ENCODE assay signal across 31 mouse cellular contexts in genomic region chr9:63636113-63636512, GRCm38 (mm10). TPM values are rescaled to one million over a fixed set of nuclear protein-coding genes. Genes with fewer than 3 reads are reported as not detected.
DNase-seq lines count a peak whose midpoint lies in the region; ATAC-seq and TF ChIP-seq lines count a peak whose summit lies in the region.
"Had no signal": no experiment of that assay in that cellular context is flagged by ENCODE, and none has a peak within 500 bp of the region (broad histone marks: within the 10 kb centered on the region; RNA-seq: fewer than 3 reads in every experiment).

No protein-coding gene starts in this region.

- no peak for DNase-seq in layer of hippocampus, adult 2 months (ENCODE audit: low spot score in 2 of 2)
- DNase-seq in layer of hippocampus, adult 9-11 months: no peak
- no peak for DNase-seq in limb, embryonic 10.5 days (ENCODE audit: low spot score)
- no peak for DNase-seq in lung, postnatal 10 days
- DNase-seq: adrenal gland, adult 2 months; adrenal gland, postnatal 14 days; cerebellum, adult 11-12 months; cerebellum, adult 8-10 months; cerebellum, postnatal 10 days; cerebellum, postnatal 36 days; embryo, embryonic 11 days; forebrain, postnatal 0 days; gastrocnemius, postnatal 10 days; gastrocnemius, postnatal 36 days; heart, adult 2 months; heart, postnatal 14 days; heart, postnatal 4 days had no signal

- H3K27me3 ChIP-seq in limb, embryonic 13.5 days: no peaks in the 10 kb centered on the region
- H3K27me3 ChIP-seq in limb, embryonic 10.5 days (ENCODE audit: low read depth, poor library complexity, severe bottlenecking): no peaks in the 10 kb centered on the region
- H3K27me3 ChIP-seq: embryonic facial prominence, embryonic 15.5 days; heart, embryonic 13.5 days had no signal

- peaks cover 44% of the 10 kb centered on the region for H3K36me3 ChIP-seq in limb, embryonic 13.5 days
- peaks cover 74% of the 10 kb centered on the region for H3K36me3 ChIP-seq in limb, embryonic 10.5 days

- no peak for TF ChIP-seq POLR2A in olfactory bulb, adult 2 months (IDR thresholded peaks at IDR 0.05; ENCODE audit: insufficient read depth, low read depth, low read length)

- no peaks in the 10 kb centered on the region for H3K9me3 ChIP-seq in limb, embryonic 13.5 days
- H3K9me3 ChIP-seq in limb, embryonic 10.5 days (replicated peaks): no peaks in the 10 kb centered on the region
- H3K9me3 ChIP-seq: embryonic facial prominence, embryonic 15.5 days; heart, embryonic 10.5 days; heart, embryonic 13.5 days had no signal

- ATAC-seq in limb, embryonic 13.5 days (ENCODE audit: low FRiP score, low read depth): no peak
- ATAC-seq: CD4-positive, CD25-positive, alpha-beta regulatory T cell, adult 4 months; forebrain, embryonic 14.5 days; forebrain, postnatal 0 days; hindbrain, postnatal 0 days had no signal

- TF ChIP-seq CTCF in layer of hippocampus, adult 2 months (conservative IDR thresholded peaks at IDR 0.05): no peak
- no peak for TF ChIP-seq CTCF in olfactory bulb, adult 2 months (IDR thresholded peaks at IDR 0.05; ENCODE audit: insufficient read depth, low read depth, low read length)

- no peak overlapping the region for H3K4me2 ChIP-seq in limb, embryonic 13.5 days (replicated peaks)
- H3K4me2 ChIP-seq: embryonic facial prominence, embryonic 15.5 days; heart, embryonic 13.5 days; hindbrain, embryonic 14.5 days had no signal

- no peaks in the 10 kb centered on the region for H3K4me1 ChIP-seq in limb, embryonic 13.5 days
- no peaks in the 10 kb centered on the region for H3K4me1 ChIP-seq in limb, embryonic 10.5 days
- peaks cover 32% of the 10 kb centered on the region for H3K4me1 ChIP-seq in olfactory bulb, adult 2 months (ENCODE audit: control insufficient read depth, insufficient read depth, low read length)

- H3K9ac ChIP-seq in limb, embryonic 13.5 days: 0 out of 2 replicates have a peak overlapping the region, but pooled peaks have one; percentile 19
- H3K9ac ChIP-seq: embryonic facial prominence, embryonic 15.5 days; forebrain, postnatal 0 days; heart, embryonic 13.5 days; hindbrain, embryonic 14.5 days had no signal

- no peak overlapping the region for H3K4me3 ChIP-seq in layer of hippocampus, adult 2 months
- H3K4me3 ChIP-seq in limb, embryonic 13.5 days: no peak overlapping the region
- no peak overlapping the region for H3K4me3 ChIP-seq in limb, embryonic 10.5 days
- no peak overlapping the region for H3K4me3 ChIP-seq in olfactory bulb, adult 2 months (ENCODE audit: insufficient read depth, low read depth, low read length)
- H3K4me3 ChIP-seq: embryonic facial prominence, embryonic 15.5 days; heart, adult 2 months; heart, embryonic 10.5 days; heart, embryonic 13.5 days had no signal

- WGBS in limb, embryonic 13.5 days: 76% methylated on average over 7 of the region's 7 CpGs
- 85% methylated on average over 7 of the region's 7 CpGs for WGBS in limb, embryonic 10.5 days
- WGBS in olfactory bulb, adult 2 months: 46% methylated on average over 7 of the region's 7 CpGs

- H3K27ac ChIP-seq in layer of hippocampus, adult 2 months: peak overlapping the region; percentile 39; the same call in 1 of the 2 replicates
- no peak overlapping the region for H3K27ac ChIP-seq in limb, embryonic 13.5 days
- H3K27ac ChIP-seq in limb, embryonic 10.5 days: no peak overlapping the region
- H3K27ac ChIP-seq in olfactory bulb, adult 2 months (ENCODE audit: insufficient read depth, low read depth, low read length): 0 out of 2 replicates have a peak overlapping the region, but pooled peaks have one; percentile 16
- H3K27ac ChIP-seq: embryonic facial prominence, embryonic 15.5 days; heart, adult 2 months; heart, embryonic 10.5 days; heart, embryonic 13.5 days; hindbrain, embryonic 14.5 days; hindbrain, postnatal 0 days had no signal

RNA-seq across cellular contexts. Expression of gene Aagab, which starts 33.7 kb away (rescaled TPM):
- total RNA-seq in layer of hippocampus, adult 2 months (2021): 10 to 100 TPM; 60.3 to 61.0 TPM
- polyA plus RNA-seq in limb, embryonic 13.5 days (2015; fragmentation: Nextera tagmentation; extraction: Ambion mirVana): 21.7 and 26.2 TPM in 2 replicates
- polyA plus RNA-seq in limb, embryonic 10.5 days (2016; fragmentation: Nextera tagmentation; extraction: Ambion mirVana): 36.8 and 45.4 TPM in 2 replicates
- polyA plus RNA-seq in olfactory bulb, adult 2 months (2012; ENCODE audit: insufficient read depth, insufficient read length, low replicate concordance, missing spikeins): not detected in 2 replicates

RNA-seq across cellular contexts. Expression of gene Iqch, which starts 33.8 kb away (rescaled TPM):
- total RNA-seq in layer of hippocampus, adult 2 months (2021): under 1 TPM in 1 of 2 experiments, not detected in 1; 0.10 TPM
- polyA plus RNA-seq in limb, embryonic 13.5 days (2015; fragmentation: Nextera tagmentation; extraction: Ambion mirVana): 0.15 and 0.20 TPM in 2 replicates
- polyA plus RNA-seq in limb, embryonic 10.5 days (2016; fragmentation: Nextera tagmentation; extraction: Ambion mirVana): 0.16 and 0.18 TPM in 2 replicates
- not detected in 2 replicates for polyA plus RNA-seq in olfactory bulb, adult 2 months (2012; ENCODE audit: insufficient read depth, insufficient read length, low replicate concordance, missing spikeins)
- total RNA-seq: gastrocnemius, adult 18-20 months; gastrocnemius, postnatal 10 days; gastrocnemius, postnatal 36 days; granulocyte monocyte progenitor cell, adult 5-6 weeks; heart, adult 2 months; heart, postnatal 14 days; heart, postnatal 4 days; MEL had no signal
- polyA plus RNA-seq: adrenal gland, adult 2 months; C2C12; embryonic facial prominence, embryonic 11.5 days; heart, embryonic 10.5 days; heart, embryonic 13.5 days had no signal

Comparison
In these comparisons a context has a peak if more than half of its experiments do, and no peak if none do; other contexts are left out.
1. H3K27ac ChIP-seq: peak in layer of hippocampus, adult 2 months (single experiment) and olfactory bulb, adult 2 months (single experiment); none in limb, embryonic 13.5 days (single experiment) and limb, embryonic 10.5 days (single experiment).